Mouse (Mus musculus): Measurements from ENCODE around the gene Ccdc160.

GRCm38 (mm10) chrX:52745462-52745861 lies 45.5 kb upstream of the Ccdc160 start:
- TF ChIP-seq CTCF (IDR thresholded peaks at IDR 0.05; ENCODE audit: extremely low read depth, insufficient read depth, insufficient read length, insufficient replicate concordance) (no peak), POLR2A (IDR thresholded peaks at IDR 0.05; ENCODE audit: low read depth, low read length) (no peak)
